Mouse (Mus musculus) liver, adult (tissue): ENCODE results near the gene Eri3.

Experiments
- GATA4 ChIP-seq: IDR thresholded peaks from 2 replicates; pipeline ENCODE4 v1.6.1; 2014; ENCODE audit warnings: mild to moderate bottlenecking, low read length; ENCODE audit not compliant: insufficient replicate concordance

Gene Eri3

DNA sequence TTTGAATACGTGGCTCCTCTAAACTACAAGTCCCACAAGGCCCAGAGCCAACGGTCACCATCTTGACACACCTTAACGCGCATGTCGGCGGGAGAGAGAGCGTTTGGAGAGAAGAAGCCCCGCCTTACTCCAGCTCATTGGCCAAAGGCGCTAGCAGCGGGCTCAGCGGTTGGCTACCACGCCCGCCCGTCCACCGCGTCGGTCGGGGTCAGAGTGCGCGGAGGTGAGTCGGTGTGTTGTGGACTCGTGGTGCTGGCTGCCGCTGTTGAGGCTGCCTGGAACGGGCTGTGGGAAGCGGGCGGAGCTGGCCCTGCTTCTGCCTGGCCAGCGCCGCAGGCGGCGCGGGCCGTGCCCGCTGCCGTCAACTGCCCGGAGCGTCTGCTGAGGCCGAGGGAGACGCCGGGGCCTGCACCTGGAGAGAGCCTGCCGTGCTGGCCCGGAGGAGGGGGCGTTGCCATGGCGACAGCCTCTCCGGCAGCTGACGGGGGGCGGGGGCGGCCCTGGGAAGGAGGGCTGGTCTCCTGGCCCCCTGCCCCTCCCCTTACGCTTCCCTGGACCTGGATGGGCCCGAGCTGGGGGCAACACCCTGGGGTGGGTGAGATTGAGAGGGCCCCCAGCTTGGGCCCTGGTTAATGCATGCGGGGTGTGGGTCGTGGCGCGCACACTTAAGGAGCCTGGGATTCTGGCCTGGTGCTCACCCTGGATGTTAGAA lies at the start of gene Eri3:
Gene Eri3, plus strand, starts transcription at position 226 of the 712 bp plus-strand sequence.
- no peak for TF ChIP-seq GATA4

DNA sequence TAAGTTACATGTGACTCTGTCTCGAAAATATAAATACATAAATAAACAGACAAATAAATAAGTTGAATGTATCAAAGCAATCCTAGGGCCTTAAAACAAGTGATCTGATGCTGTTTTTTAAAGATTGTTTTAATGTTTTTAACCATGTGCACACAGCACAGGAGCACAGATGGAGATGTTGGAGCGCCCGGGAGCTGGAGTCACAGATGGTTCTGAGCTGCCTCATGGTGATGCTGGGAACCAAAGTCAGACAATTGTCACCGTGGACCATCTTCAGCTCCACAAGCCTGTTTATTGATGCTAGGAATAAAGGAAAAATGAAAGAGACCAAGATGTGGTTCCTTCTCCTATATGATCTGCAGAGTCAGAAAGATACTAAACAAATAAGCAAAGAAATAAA lies 31.9 kb upstream of the Eri3 start:
- no peak for TF ChIP-seq GATA4

DNA sequence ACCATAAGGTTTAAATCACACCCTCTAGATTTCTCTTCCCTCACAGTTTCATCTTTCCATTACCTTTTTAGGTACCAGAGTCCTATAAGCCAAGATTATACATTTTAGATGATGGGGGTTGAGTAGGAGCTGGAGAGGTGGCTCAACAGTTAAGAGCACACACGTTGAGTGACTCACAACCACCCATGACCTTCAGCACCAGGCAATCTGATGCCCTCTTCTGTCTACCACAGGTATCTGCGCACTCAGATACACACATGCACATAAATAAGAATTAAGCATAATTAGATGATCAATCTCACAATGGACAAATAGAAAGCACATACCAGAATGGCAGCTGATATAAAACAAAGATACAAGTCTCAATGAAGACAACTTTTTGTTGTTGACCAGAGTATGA lies 28.8 kb upstream of the Eri3 start:
- no peak for TF ChIP-seq GATA4

DNA sequence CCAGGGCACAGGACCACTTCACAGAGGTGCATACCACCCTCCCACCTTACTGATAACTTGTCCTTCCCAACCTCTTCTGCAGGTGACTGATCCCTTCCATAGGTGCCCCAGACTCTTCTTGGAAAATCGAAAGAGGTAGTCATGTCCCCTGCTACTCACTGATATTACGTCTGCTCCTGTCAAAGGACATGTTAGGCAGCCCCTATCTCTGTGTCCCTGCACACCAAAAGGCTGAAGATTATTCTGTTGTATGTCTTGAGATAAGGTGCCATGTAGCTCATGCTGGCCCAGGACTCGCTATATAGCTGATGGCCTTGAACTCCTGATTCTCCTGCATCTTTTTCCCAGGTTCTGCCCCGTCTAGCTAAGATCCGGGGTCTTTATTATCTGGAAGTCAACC lies 24.2 kb upstream of the Eri3 start:
- TF ChIP-seq GATA4, result no peak

DNA sequence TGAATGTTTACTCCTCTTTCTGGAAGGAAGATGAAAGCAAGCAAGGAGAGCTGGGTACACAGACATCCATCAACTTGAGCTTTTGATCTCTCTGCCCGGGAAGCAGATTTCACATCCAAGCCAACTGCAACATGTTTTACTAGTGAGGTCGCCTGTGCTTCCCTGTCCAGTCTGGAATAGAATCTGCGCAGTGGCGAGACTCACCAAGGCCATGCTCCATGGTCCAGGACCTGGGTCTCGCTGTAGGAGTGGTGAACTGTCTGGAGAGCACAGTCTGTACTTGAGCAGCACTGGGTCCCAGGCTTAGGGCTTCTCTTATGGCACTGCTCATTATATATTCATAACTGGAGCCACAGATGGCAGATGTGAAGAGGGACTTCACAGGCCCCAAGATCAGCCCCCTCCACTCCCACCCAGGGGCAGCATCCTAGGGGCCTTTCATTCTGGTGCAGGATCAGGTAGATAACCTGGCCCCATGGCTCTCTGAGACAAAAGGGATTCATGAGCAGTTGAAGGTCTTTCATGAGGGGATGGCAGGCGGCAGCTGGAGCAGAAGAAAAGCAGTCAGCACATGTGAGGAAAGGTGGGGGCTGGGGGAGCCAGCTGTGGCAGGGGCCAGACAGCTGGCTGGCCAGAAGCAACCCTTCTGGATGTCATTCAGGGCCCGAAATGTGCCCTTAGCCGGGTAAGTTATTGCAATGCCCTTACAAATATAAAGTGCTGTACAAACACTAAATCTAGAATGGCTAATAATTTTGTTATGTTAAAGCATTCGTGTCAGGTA lies 22.9 kb upstream of the Eri3 start:
- TF ChIP-seq GATA4, result no peak

- TF ChIP-seq GATA4, result no peak
These were observed 22.2 kb upstream of the Eri3 start for GRCm38 (mm10) chr4:117527952-117528351.

DNA sequence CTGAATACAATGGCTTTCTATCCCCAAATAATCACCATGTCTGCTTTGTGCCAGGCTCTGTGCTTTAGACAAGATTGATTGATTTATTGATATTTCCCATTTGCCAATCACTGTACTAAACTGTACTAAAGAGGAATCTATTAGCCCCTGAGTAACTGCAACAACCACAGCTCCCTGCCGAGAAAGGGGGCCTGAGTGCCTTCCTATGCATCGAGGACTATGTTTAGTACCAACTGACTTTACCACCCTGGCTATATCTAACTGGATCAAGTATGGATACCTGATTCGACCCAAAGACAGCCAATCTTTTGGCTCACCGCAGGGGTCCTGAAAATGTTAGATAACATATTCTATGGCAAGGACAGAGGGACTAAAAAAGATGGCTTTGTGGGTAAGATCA lies 20.3 kb upstream of the Eri3 start:
- no peak for TF ChIP-seq GATA4

GRCm38 (mm10) chr4:117535496-117536200 lies 14.5 kb upstream of the Eri3 start:
- no peak for TF ChIP-seq GATA4

DNA sequence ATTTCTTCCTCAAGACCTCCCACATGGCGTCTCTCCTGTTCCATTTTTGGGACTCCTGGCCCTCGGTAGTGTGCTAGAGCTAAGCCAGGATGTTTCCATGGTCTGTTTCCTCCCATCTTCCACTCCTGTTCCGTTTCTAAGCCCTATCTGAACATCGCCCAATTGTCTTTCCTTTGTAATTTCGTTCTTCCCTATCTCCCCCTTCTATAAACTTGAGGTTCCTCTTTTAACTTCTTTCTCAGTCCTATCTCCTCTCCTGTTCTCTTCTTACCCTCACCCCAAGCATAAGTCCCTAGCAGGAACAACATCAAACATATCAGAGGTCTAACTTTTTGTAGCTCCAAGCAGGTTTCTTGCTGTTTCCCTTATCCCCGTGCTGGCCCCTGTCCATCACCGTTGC lies 13.2 kb upstream of the Eri3 start:
- TF ChIP-seq GATA4, result no peak

DNA sequence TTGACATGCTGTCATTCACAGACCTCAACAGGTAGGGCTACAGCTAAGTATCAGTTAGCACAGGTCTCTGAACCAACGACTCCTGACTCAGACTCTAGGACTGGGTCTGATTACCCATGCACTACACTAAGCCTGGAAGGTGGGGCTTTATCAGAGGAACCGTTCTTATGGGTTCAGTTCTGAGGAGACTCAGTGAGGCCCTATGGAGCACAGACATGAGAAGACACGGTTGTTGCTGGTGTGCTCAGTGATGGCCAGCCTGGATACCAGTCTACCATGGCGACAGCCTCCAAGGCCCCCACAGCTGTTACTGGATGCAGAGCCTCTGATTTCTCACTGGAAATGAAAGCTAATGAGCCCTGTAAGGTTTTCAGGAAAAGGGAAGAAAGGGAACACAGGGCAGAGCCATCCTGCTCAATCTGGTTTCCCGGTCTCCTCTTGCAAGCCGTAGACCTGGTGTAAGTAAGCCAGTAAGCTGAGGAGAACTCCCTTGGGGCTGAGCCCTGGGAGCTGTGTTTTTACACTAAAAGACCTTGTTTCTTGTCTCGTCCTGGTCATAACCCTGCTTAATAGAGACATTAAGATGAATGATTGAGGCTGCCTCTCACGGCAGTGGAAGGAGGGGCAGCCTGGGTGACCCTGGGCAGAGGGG lies 10.7 kb upstream of the Eri3 start:
- no peak for TF ChIP-seq GATA4

- TF ChIP-seq GATA4, result no peak
These were observed 9.6 kb upstream of the Eri3 start for GRCm38 (mm10) chr4:117540571-117540970.

DNA sequence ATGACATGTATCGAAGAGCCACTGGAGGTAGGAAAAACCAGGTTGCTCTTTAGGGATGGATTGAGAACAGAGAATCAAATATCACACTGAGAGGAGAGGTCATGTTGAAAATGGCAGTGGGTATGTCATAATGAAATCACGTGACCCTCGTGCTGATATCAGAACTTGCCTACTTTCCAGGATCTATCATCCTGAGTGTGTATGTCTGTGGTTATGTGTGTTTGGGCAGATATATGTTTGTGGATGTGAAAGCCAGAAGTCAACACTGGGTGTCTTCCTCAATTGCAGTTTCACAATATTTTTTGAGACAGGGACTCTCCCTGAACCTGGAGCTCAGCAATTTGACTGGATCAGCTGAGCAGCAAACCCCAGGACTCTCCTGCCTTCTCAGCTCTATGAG lies 4.7 kb upstream of the Eri3 start:
- TF ChIP-seq GATA4, result no peak

DNA sequence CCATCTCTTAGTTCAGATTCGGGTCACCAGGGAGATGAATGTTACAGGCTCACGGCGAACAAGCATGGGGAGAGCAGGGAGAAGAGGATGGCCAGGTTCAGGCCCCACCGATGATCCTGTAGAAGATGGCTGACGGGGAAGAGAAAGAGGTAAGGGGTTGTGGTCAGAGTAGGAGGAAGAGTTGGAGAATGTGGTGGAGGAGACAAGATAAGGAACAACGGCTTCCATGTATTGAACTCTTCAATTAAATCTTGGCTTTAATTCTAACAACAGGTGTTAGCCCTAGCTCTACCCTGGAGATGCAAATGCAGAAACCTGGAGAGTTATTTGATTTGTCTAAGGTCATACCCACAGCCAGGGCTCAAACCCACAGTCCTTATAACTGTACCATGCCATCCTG lies 3.5 kb upstream of the Eri3 start:
- no peak for TF ChIP-seq GATA4

DNA sequence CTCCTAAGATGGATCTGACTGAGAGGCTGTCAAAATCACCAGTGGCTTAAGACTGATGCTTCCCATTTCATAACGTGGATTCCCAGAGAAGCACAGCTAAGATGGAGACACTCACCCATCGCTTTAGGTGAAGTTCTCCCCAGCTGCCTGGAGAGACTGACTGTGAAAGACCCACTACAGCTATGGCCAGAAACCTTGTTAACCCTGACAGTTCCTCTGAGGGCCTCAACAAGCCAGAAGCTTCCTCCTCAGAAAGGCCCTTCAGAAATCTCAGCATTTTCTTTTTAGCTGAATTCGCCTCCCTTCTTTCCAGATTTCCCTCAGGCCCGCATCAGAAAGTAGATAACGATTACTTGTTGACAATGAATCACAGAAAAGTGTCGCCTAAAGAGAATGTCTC lies 589 bp upstream of the Eri3 start:
- no peak for TF ChIP-seq GATA4
